Mouse (Mus musculus): ENCODE measurements around the gene Slc29a4.

Slc29a4 gene

GRCm38 (mm10) chr5:142696258-142696657 is 3.9 kb downstream of the Slc29a4 start:
- DNase-seq (ENCODE audit: low spot score in 2 of 2), result no peak

GRCm38 (mm10) chr5:142696865-142697264 is 4.6 kb downstream of the Slc29a4 start:
- DNase-seq (ENCODE audit: low spot score in 2 of 2), result no peak

- DNase-seq (ENCODE audit: low spot score in 2 of 2), result no peak
These were observed 5.4 kb downstream of the Slc29a4 start for GRCm38 (mm10) chr5:142697742-142698141.

GRCm38 (mm10) chr5:142700842-142701589 is 8.7 kb downstream of the Slc29a4 start:
- DNase-seq (ENCODE audit: low spot score in 2 of 2), result peak in 1 of 2 experiments; percentile 26

GRCm38 (mm10) chr5:142701651-142702510 is 9.6 kb downstream of the Slc29a4 start:
- DNase-seq (ENCODE audit: low spot score in 2 of 2), result peak in 1 of 2 experiments; percentile 23

- DNase-seq (ENCODE audit: low spot score in 2 of 2), result no peak
These were observed 10.3 kb downstream of the Slc29a4 start for GRCm38 (mm10) chr5:142702511-142703138.

- no peak for DNase-seq (ENCODE audit: low spot score in 2 of 2)
These were observed 11.3 kb downstream of the Slc29a4 start for GRCm38 (mm10) chr5:142703569-142703968.

GRCm38 (mm10) chr5:142707709-142708108 is 15.4 kb downstream of the Slc29a4 start:
- DNase-seq (ENCODE audit: low spot score in 2 of 2), result no peak

GRCm38 (mm10) chr5:142709436-142709835 is 17.1 kb downstream of the Slc29a4 start:
- no peak for DNase-seq (ENCODE audit: low spot score in 2 of 2)

GRCm38 (mm10) chr5:142712373-142712772 is 20.1 kb downstream of the Slc29a4 start:
- DNase-seq (ENCODE audit: low spot score in 2 of 2), result no peak

- no peak for DNase-seq (ENCODE audit: low spot score in 2 of 2)
These were observed 21.7 kb downstream of the Slc29a4 start for GRCm38 (mm10) chr5:142713966-142714365.

- DNase-seq (ENCODE audit: low spot score in 2 of 2), result no peak
These were observed 22.7 kb downstream of the Slc29a4 start for GRCm38 (mm10) chr5:142715059-142715458.

- DNase-seq (ENCODE audit: low spot score in 2 of 2), result no peak
These were observed 23.7 kb downstream of the Slc29a4 start for GRCm38 (mm10) chr5:142716056-142716455.

- peak; percentile 65 to 78 for DNase-seq (ENCODE audit: low spot score in 2 of 2)
These were observed 25.7 kb downstream of the Slc29a4 start for GRCm38 (mm10) chr5:142718037-142718436.

- DNase-seq (ENCODE audit: low spot score in 2 of 2), result no peak
These were observed 26.2 kb downstream of the Slc29a4 start for GRCm38 (mm10) chr5:142718486-142718885.

GRCm38 (mm10) chr5:142719897-142720296 is 27.6 kb downstream of the Slc29a4 start:
- no peak for DNase-seq (ENCODE audit: low spot score in 2 of 2)

- DNase-seq (ENCODE audit: low spot score in 2 of 2), result peak; percentile 38 to 53
These were observed 31.3 kb downstream of the Slc29a4 start for GRCm38 (mm10) chr5:142723520-142724133.

GRCm38 (mm10) chr5:142724265-142724664 is 32.0 kb downstream of the Slc29a4 start:
- no peak for DNase-seq (ENCODE audit: low spot score in 2 of 2)

- DNase-seq (ENCODE audit: low spot score in 2 of 2), result no peak
These were observed 34.4 kb downstream of the Slc29a4 start for GRCm38 (mm10) chr5:142726748-142727147.

GRCm38 (mm10) chr5:142728301-142728700 is 36.0 kb downstream of the Slc29a4 start:
- no peak for DNase-seq (ENCODE audit: low spot score in 2 of 2)

GRCm38 (mm10) chr5:142730295-142730694 is 38.0 kb downstream of the Slc29a4 start:
- no peak for DNase-seq (ENCODE audit: low spot score in 2 of 2)

GRCm38 (mm10) chr5:142731916-142732315 is 39.6 kb downstream of the Slc29a4 start:
- no peak for DNase-seq (ENCODE audit: low spot score in 2 of 2)

Data from urinary bladder, adult 18-20 months (tissue).